Mouse (Mus musculus): ENCODE results near the gene Nek10. TPM values are rescaled to one million over a fixed set of nuclear protein-coding genes. Genes with fewer than 3 reads are reported as not detected.
"Not testable (repeated sequence)": the region's sequence is repeated elsewhere in the genome, so short reads cannot be mapped to it uniquely, and the experiment has no call there.

Gene Nek10
- polyA plus RNA-seq, 1 experiment from 2014 or later, result not detected

GRCm38 (mm10) chr14:14945930-14946329 lies 142.7 kb downstream of the Nek10 start:
- H3K9me3 ChIP-seq (replicated peaks), result no peaks in the 10 kb centered on the region
- H3K36me3 ChIP-seq, result no peaks in the 10 kb centered on the region
- no peaks in the 10 kb centered on the region for H3K4me1 ChIP-seq (replicated peaks)
- ATAC-seq (ENCODE audit: insufficient number of reproducible peaks, low FRiP score), result no peak
- H3K27me3 ChIP-seq (replicated peaks), result no peaks in the 10 kb centered on the region
- no peak overlapping the region for H3K27ac ChIP-seq (ENCODE audit: poor library complexity, severe bottlenecking)
- no peak overlapping the region for H3K9ac ChIP-seq
- H3K4me3 ChIP-seq, result no peak overlapping the region
- no peak overlapping the region for H3K4me2 ChIP-seq

GRCm38 (mm10) chr14:14949023-14949422 lies 145.8 kb downstream of the Nek10 start:
- H3K4me2 ChIP-seq, result no peak overlapping the region
- no peaks in the 10 kb centered on the region for H3K9me3 ChIP-seq (replicated peaks)
- WGBS, result 82% methylated on average over 2 of the region's 2 CpGs
- H3K4me3 ChIP-seq, result no peak overlapping the region
- no peaks in the 10 kb centered on the region for H3K4me1 ChIP-seq (replicated peaks)
- H3K27me3 ChIP-seq (replicated peaks), result no peaks in the 10 kb centered on the region
- H3K36me3 ChIP-seq, result no peaks in the 10 kb centered on the region
- H3K9ac ChIP-seq, result no peak overlapping the region
- no peak overlapping the region for H3K27ac ChIP-seq (ENCODE audit: poor library complexity, severe bottlenecking)
- no peak for ATAC-seq (ENCODE audit: insufficient number of reproducible peaks, low FRiP score)

GRCm38 (mm10) chr14:14951808-14952207 lies 148.6 kb downstream of the Nek10 start:
- H3K4me2 ChIP-seq, result no peak overlapping the region
- ATAC-seq (ENCODE audit: insufficient number of reproducible peaks, low FRiP score), result no peak
- 82% methylated on average over 1 of the region's 1 CpGs for WGBS

DNA sequence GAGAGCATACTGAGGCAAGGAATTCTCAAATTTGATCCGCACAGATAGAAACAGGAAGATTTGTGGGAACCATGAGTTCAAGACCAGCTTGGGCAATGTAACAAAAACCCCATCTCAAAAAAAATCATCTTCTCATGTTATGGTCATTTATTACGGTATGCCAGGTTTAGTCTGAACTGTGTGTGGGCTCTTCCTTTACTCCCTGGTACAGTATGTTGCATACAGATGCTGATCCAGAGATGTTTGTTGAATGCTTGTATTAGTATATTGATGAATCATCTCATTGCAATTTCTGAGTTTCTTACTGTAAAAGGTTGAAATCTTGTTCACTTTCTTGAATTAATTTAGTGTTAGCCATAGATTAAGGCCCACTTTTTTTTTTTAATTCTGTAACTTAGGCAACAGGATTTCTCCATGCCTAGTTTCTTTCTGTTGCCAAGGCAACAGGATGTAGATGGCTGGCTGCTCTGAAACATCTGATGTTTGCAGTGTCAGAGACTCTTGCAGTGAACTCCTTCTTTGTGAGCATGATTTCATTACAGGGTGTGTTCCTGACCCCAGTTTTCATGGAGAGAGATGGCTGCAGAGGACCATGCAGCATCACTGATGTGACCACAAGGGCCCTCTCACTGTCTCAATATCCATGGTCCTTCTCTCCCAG lies 156.7 kb downstream of the Nek10 start:
- ATAC-seq (ENCODE audit: insufficient number of reproducible peaks, low FRiP score), result no peak
- H3K9me3 ChIP-seq (replicated peaks), result no peaks in the 10 kb centered on the region
- no peak overlapping the region for H3K4me2 ChIP-seq
- WGBS, result 77% methylated on average over 2 of the region's 2 CpGs
- no peaks in the 10 kb centered on the region for H3K36me3 ChIP-seq
- no peaks in the 10 kb centered on the region for H3K4me1 ChIP-seq (replicated peaks)
- no peak overlapping the region for H3K4me3 ChIP-seq
- H3K9ac ChIP-seq, result no peak overlapping the region
- H3K27me3 ChIP-seq (replicated peaks), result 0 out of 2 replicates have a peak, but pooled peaks cover 5% of the 10 kb centered on the region
- no peak overlapping the region for H3K27ac ChIP-seq (ENCODE audit: poor library complexity, severe bottlenecking)

More at GRCm38 (mm10) chr14:14951808-14952207, 148.6 kb downstream of the Nek10 start:
- H3K9ac ChIP-seq, result no peak overlapping the region
- no peak overlapping the region for H3K4me3 ChIP-seq
- H3K27ac ChIP-seq (ENCODE audit: poor library complexity, severe bottlenecking), result no peak overlapping the region
- H3K27me3 ChIP-seq (replicated peaks), result no peaks in the 10 kb centered on the region
- H3K9me3 ChIP-seq (replicated peaks), result no peaks in the 10 kb centered on the region
- H3K36me3 ChIP-seq, result no peaks in the 10 kb centered on the region
- H3K4me1 ChIP-seq (replicated peaks), result no peaks in the 10 kb centered on the region

DNA sequence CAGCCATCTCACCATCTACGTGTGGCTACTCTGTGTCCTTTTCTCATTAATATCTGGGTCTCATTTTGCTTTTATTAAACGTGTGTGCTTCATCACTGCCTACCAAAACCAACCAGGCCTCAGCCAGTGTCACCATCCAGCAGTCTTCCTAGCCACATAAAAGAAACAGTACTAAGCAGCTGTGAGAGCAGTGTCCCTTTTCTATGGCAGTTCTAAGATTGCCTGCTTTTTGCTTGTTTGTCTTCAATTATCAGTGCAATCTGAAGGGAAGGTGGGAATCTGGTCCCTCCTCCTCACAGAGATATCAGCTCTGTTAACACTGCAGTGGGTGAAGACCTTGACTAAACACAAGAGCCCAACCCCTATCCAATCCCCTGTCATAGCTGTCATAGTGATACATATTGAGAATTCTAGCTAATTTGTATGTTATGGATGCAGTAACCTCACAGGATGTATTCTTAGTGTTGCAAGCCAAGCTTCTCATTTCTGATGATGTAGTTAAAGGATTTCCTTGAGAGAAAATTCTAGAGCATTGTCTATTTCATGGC lies 157.3 kb downstream of the Nek10 start:
- Histone ChIP-seq H3K36me3 (no peaks in the 10 kb centered on the region), H3K4me1 (replicated peaks) (no peaks in the 10 kb centered on the region), H3K9ac (no peak overlapping the region), H3K27me3 (replicated peaks) (0 out of 2 replicates have a peak, but pooled peaks cover 5% of the 10 kb centered on the region), H3K4me2 (no peak overlapping the region), H3K9me3 (replicated peaks) (no peaks in the 10 kb centered on the region), H3K4me3 (no peak overlapping the region), H3K27ac (ENCODE audit: poor library complexity, severe bottlenecking) (no peak overlapping the region)
- ATAC-seq (ENCODE audit: insufficient number of reproducible peaks, low FRiP score), result no peak
- 59% methylated on average over 2 of the region's 2 CpGs for WGBS

- Histone ChIP-seq H3K27ac (ENCODE audit: poor library complexity, severe bottlenecking) (no peak overlapping the region), H3K4me1 (replicated peaks) (no peaks in the 10 kb centered on the region), H3K4me3 (no peak overlapping the region), H3K9ac (no peak overlapping the region), H3K4me2 (no peak overlapping the region), H3K27me3 (replicated peaks) (no peaks in the 10 kb centered on the region), H3K36me3 (no peaks in the 10 kb centered on the region), H3K9me3 (replicated peaks) (no peaks in the 10 kb centered on the region)
- 68% methylated on average over 2 of the region's 2 CpGs for WGBS
- ATAC-seq (ENCODE audit: insufficient number of reproducible peaks, low FRiP score), result no peak
Observed at GRCm38 (mm10) chr14:14970633-14971032, 167.4 kb downstream of the Nek10 start.

DNA sequence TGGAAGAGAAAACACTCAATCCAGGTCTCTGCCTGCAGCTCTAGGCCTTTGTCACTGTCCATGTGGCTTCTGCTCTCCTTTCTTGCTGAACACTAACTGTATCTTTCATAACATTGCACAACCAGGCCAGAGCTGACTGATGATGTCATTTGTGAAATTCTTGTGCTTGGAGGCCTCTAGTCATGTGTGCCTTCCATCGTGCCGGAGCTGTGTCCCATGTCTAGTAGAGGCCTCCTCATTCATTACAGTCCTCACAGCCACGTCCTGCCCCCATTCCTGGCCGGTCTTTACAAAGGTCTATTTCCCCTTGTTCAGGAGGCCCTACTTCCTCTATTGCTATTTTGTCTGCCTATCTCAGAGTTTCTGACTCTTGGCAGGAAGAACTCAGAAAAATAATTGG lies 167.8 kb downstream of the Nek10 start:
- H3K4me1 ChIP-seq (replicated peaks), result no peaks in the 10 kb centered on the region
- no peak overlapping the region for H3K4me2 ChIP-seq
- H3K27ac ChIP-seq (ENCODE audit: poor library complexity, severe bottlenecking), result no peak overlapping the region
- no peak overlapping the region for H3K9ac ChIP-seq
- H3K4me3 ChIP-seq, result no peak overlapping the region
- 29% methylated on average over 4 of the region's 4 CpGs for WGBS
- no peaks in the 10 kb centered on the region for H3K9me3 ChIP-seq (replicated peaks)
- ATAC-seq (ENCODE audit: insufficient number of reproducible peaks, low FRiP score), result peak; percentile 48; the same call in 1 of the 2 replicates
- no peaks in the 10 kb centered on the region for H3K36me3 ChIP-seq
- H3K27me3 ChIP-seq (replicated peaks), result no peaks in the 10 kb centered on the region

- H3K4me1 ChIP-seq (replicated peaks), result no peaks in the 10 kb centered on the region
- H3K9ac ChIP-seq, result no peak overlapping the region
- WGBS, result 15% methylated on average over 1 of the region's 1 CpGs
- H3K9me3 ChIP-seq (replicated peaks), result no peaks in the 10 kb centered on the region
- H3K4me3 ChIP-seq, result no peak overlapping the region
- H3K4me2 ChIP-seq, result no peak overlapping the region
- H3K27ac ChIP-seq (ENCODE audit: poor library complexity, severe bottlenecking), result no peak overlapping the region
- no peak for ATAC-seq (ENCODE audit: insufficient number of reproducible peaks, low FRiP score)
- no peaks in the 10 kb centered on the region for H3K27me3 ChIP-seq (replicated peaks)
- no peaks in the 10 kb centered on the region for H3K36me3 ChIP-seq
Observed at GRCm38 (mm10) chr14:14974156-14974555, 170.9 kb downstream of the Nek10 start.

- not testable (repeated sequence) for H3K4me3 ChIP-seq; H3K36me3 ChIP-seq; H3K27ac ChIP-seq (ENCODE audit: poor library complexity, severe bottlenecking); H3K27me3 ChIP-seq (replicated peaks); ATAC-seq (ENCODE audit: insufficient number of reproducible peaks, low FRiP score); H3K9ac ChIP-seq; H3K4me2 ChIP-seq; H3K9me3 ChIP-seq (replicated peaks)
- 50% methylated on average over 1 of the region's 1 CpGs for WGBS
- peaks cover 14% of the 10 kb centered on the region for H3K4me1 ChIP-seq (replicated peaks)
Observed at GRCm38 (mm10) chr14:14984106-14984505, 180.9 kb downstream of the Nek10 start.

DNA sequence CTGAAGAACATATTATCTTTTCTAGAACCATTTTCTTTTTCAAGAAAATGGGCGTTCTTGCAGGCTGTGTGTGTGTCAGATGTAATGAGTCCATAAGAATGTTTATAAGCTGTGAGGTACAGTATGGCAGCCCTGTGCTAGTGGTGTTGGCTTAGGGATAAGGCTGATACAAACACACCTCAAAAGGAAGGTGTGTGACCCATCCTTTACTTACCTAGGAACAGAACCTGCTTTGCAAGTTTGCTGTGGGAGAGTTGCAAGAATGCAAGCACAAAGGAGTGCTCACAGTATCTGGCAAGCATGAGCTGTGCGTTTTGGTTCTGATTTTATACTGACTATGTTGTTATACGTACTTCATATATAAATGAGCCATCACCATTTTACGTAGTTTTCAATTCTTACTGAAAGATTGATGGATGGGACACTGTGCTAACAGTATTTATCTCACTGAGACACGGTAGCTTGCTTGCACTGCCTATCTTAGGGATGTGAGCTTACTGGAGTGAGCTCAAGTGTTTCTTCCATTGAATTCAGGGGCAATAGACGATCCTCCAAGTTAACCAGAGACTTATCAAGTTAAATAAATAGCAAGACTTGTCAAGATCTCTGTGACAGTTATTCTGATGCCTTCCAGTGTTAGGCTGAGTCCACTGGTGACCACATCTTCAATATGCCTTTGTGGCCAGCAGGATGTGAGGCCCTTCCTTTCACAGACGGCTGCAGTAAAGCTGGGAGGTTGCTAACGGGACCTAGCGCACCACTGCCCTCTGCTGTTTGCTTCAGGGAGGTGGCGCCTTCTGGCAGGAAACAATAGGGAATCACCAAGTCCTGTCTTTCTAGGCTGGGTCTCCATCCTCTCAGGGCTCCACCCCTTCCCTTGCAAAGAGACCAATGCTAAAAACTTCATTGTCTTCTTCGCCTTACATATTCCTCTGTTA lies 181.8 kb downstream of the Nek10 start:
- ATAC-seq (ENCODE audit: insufficient number of reproducible peaks, low FRiP score), result peak; percentile 34; the same call in 1 of the 2 replicates

GRCm38 (mm10) chr14:14987403-14987802 lies 184.2 kb downstream of the Nek10 start:
- H3K27me3 ChIP-seq (replicated peaks), result no peaks in the 10 kb centered on the region
- H3K9me3 ChIP-seq (replicated peaks), result no peaks in the 10 kb centered on the region
- WGBS, result 19% methylated on average over 1 of the region's 1 CpGs
- H3K36me3 ChIP-seq, result no peaks in the 10 kb centered on the region
- no peak overlapping the region for H3K4me3 ChIP-seq
- ATAC-seq (ENCODE audit: insufficient number of reproducible peaks, low FRiP score), result peak; percentile 64; the same call in 1 of the 2 replicates
- H3K4me2 ChIP-seq, result no peak overlapping the region
- H3K27ac ChIP-seq (ENCODE audit: poor library complexity, severe bottlenecking), result no peak overlapping the region
- no peak overlapping the region for H3K9ac ChIP-seq
- H3K4me1 ChIP-seq (replicated peaks), result peaks cover 14% of the 10 kb centered on the region

More for the DNA sequence above, 181.8 kb downstream of the Nek10 start:
- H3K9ac ChIP-seq, result no peak overlapping the region
- no peaks in the 10 kb centered on the region for H3K36me3 ChIP-seq
- WGBS, result 33% methylated on average over 11 of the region's 11 CpGs
- peaks cover 14% of the 10 kb centered on the region for H3K4me1 ChIP-seq (replicated peaks)
- no peak overlapping the region for H3K4me3 ChIP-seq
- H3K27ac ChIP-seq (ENCODE audit: poor library complexity, severe bottlenecking), result no peak overlapping the region
- no peaks in the 10 kb centered on the region for H3K27me3 ChIP-seq (replicated peaks)
- H3K4me2 ChIP-seq, result no peak overlapping the region
- H3K9me3 ChIP-seq (replicated peaks), result no peaks in the 10 kb centered on the region
